Mouse (Mus musculus) heart, embryonic 14.5 days (tissue): ENCODE data around the gene Ptgir. TPM values are rescaled to one million over a fixed set of nuclear protein-coding genes. Genes with fewer than 3 reads are reported as not detected.
"Not testable (repeated sequence)": the region's sequence is repeated elsewhere in the genome, so short reads cannot be mapped to it uniquely, and the experiment has no call there.

Experiments used
- ATAC-seq: fragments of 200-750 bp; cut with Nextera tagmentation; 2 replicates; pipeline ENCODE4 v1.8.0; 2017; ENCODE audit warnings: low read depth, moderate TSS enrichment; ENCODE audit not compliant: insufficient number of reproducible peaks, insufficient read depth, low FRiP score
- H3K27ac ChIP-seq, 2 experiments: fragments of 200-500 bp in 1 of 2; fragments of 300-500 bp in 1 of 2; sonication (generic) in 1 of 2; replicated peaks in 1 of 2; 2 replicates each; pipeline ENCODE4 v1.5.1; 2012 to 2014; ENCODE audit warnings: low read depth in 2 of 2, low read length in 2 of 2, control low read depth in 1 of 2, mild to moderate bottlenecking in 1 of 2, mixed read lengths in 1 of 2; ENCODE audit not compliant: control insufficient read depth in 1 of 2, insufficient read depth in 1 of 2
- H3K27me3 ChIP-seq: fragments of 300-500 bp; sonication (generic); 2 replicates; pipeline ENCODE4 v1.6.1; 2014; ENCODE audit warnings: mild to moderate bottlenecking, low read length, control low read depth; ENCODE audit not compliant: control insufficient read depth, insufficient read depth
- H3K36me3 ChIP-seq: fragments of 300-500 bp; sonication (generic); 2 replicates; pipeline ENCODE4 v1.6.1; 2014; ENCODE audit warnings: mild to moderate bottlenecking, control low read depth, low read length, mixed read lengths; ENCODE audit not compliant: control insufficient read depth, insufficient read depth
- H3K4me1 ChIP-seq, 2 experiments: fragments of 200-500 bp in 1 of 2; fragments of 300-500 bp in 1 of 2; sonication (generic) in 1 of 2; 2 replicates each; pipeline ENCODE4 v1.6.1; 2012 to 2014; ENCODE audit warnings: low read length in 2 of 2, control low read depth in 1 of 2, mixed read lengths in 1 of 2; ENCODE audit not compliant: control insufficient read depth in 2 of 2, insufficient read depth in 2 of 2
- H3K4me2 ChIP-seq: fragments of 300-500 bp; sonication (generic); 2 replicates; pipeline ENCODE4 v1.6.1; 2014; ENCODE audit warnings: mild to moderate bottlenecking, low read length
- H3K4me3 ChIP-seq, 2 experiments: fragments of 200-500 bp in 1 of 2; fragments of 300-500 bp in 1 of 2; sonication (generic) in 1 of 2; 2 replicates each; pipeline ENCODE4 v1.5.1; 2012 to 2014; ENCODE audit warnings: low read length in 2 of 2, mild to moderate bottlenecking in 2 of 2, control low read depth in 1 of 2, low read depth in 1 of 2, moderate library complexity in 1 of 2; ENCODE audit not compliant: control insufficient read depth in 1 of 2, insufficient read depth in 1 of 2
- H3K9ac ChIP-seq: fragments of 300-500 bp; sonication (generic); 2 replicates; pipeline ENCODE4 v1.6.1; 2014; ENCODE audit warnings: mild to moderate bottlenecking, low read length
- H3K9me3 ChIP-seq: fragments of 300-500 bp; sonication (generic); 2 replicates; pipeline ENCODE4 v1.6.1; 2016; ENCODE audit warnings: low read length, control low read depth; ENCODE audit not compliant: control insufficient read depth
- WGBS: fragments of 180-500 bp; shearing (Covaris S2); extraction: QIAGEN DNeasy Blood & Tissue Kit; methylation state at CpG from one replicate; pipeline ENCODE4 v1.1.7; 2014; 5-methylcytosine and 5-hydroxymethylcytosine counted together
- polyA plus RNA-seq: library from polyadenylated mRNA; unstranded; fragments of >200 nt; fragmentation: Nextera tagmentation; extraction: Ambion mirVana; gene quantifications from 2 replicates; pipeline ENCODE4 v1.2.1, GENCODE M21; 2014

The Ptgir gene
- polyA plus RNA-seq, 1 experiment from 2014 or later: 0.38 TPM

- Histone ChIP-seq H3K27ac (no peak overlapping the region), H3K36me3 (no peaks in the 10 kb centered on the region), H3K4me3 (peak overlapping the region; percentile 32 to 34), H3K9ac (peak overlapping the region; percentile 57), H3K9me3 (no peaks in the 10 kb centered on the region), H3K4me1 (peaks cover 24 to 38% of the 10 kb centered on the region in 2 experiments), H3K4me2 (peak overlapping the region; percentile 73), H3K27me3 (peaks cover 39% of the 10 kb centered on the region)
- WGBS: 10% methylated on average over 29 of the region's 29 CpGs
- no peak for ATAC-seq
Measured at GRCm38 (mm10) chr7:16949908-16950841, 43.9 kb downstream of the Ptgir start.

GRCm38 (mm10) chr7:16950861-16951635 lies 44.8 kb downstream of the Ptgir start:
- peak overlapping the region; percentile 25; the same call in 1 of the 2 replicates for H3K4me2 ChIP-seq
- 22% methylated on average over 18 of the region's 18 CpGs for WGBS
- no peaks in the 10 kb centered on the region for H3K36me3 ChIP-seq

GRCm38 (mm10) chr7:16953776-16954175 lies 47.5 kb downstream of the Ptgir start:
- not testable (repeated sequence) for H3K4me3 ChIP-seq, H3K27ac ChIP-seq, H3K36me3 ChIP-seq, ATAC-seq, H3K9me3 ChIP-seq, H3K4me2 ChIP-seq, H3K4me1 ChIP-seq, H3K9ac ChIP-seq
- WGBS: 59% methylated on average over 2 of the region's 2 CpGs
- peaks cover 10% of the 10 kb centered on the region for H3K27me3 ChIP-seq

More at GRCm38 (mm10) chr7:16950861-16951635, 44.8 kb downstream of the Ptgir start:
- H3K4me1 ChIP-seq: peaks cover 21 to 35% of the 10 kb centered on the region in 2 experiments
- peak; percentile 54 for ATAC-seq
- H3K9ac ChIP-seq: no peak overlapping the region
- H3K27me3 ChIP-seq: peaks cover 30% of the 10 kb centered on the region
- H3K27ac ChIP-seq: no peak overlapping the region
- H3K9me3 ChIP-seq: no peaks in the 10 kb centered on the region
- H3K4me3 ChIP-seq: no peak overlapping the region

GRCm38 (mm10) chr7:16955712-16956111 lies 49.4 kb downstream of the Ptgir start:
- H3K4me3 ChIP-seq: no peak overlapping the region
- WGBS: 71% methylated on average over 4 of the region's 4 CpGs
- H3K27me3 ChIP-seq: no peaks in the 10 kb centered on the region
- H3K9me3 ChIP-seq: no peaks in the 10 kb centered on the region
- H3K9ac ChIP-seq: no peak overlapping the region
- ATAC-seq: no peak
- H3K36me3 ChIP-seq: no peaks in the 10 kb centered on the region
- no peak overlapping the region for H3K4me2 ChIP-seq
- no peak overlapping the region for H3K27ac ChIP-seq
- H3K4me1 ChIP-seq: no peaks in the 10 kb centered on the region

GRCm38 (mm10) chr7:16956410-16957265 lies 50.3 kb downstream of the Ptgir start:
- no peaks in the 10 kb centered on the region for H3K36me3 ChIP-seq
- no peak overlapping the region for H3K27ac ChIP-seq
- no peak for ATAC-seq
- H3K9ac ChIP-seq: no peak overlapping the region
- 64% methylated on average over 15 of the region's 15 CpGs for WGBS
- H3K4me3 ChIP-seq: no peak overlapping the region
- no peaks in the 10 kb centered on the region for H3K4me1 ChIP-seq
- H3K27me3 ChIP-seq: no peaks in the 10 kb centered on the region
- no peaks in the 10 kb centered on the region for H3K9me3 ChIP-seq
- H3K4me2 ChIP-seq: no peak overlapping the region

- Histone ChIP-seq H3K27me3 (no peaks in the 10 kb centered on the region), H3K9ac (no peak within 1 kb of the TSS), H3K4me2 (0 out of 2 replicates have a peak within 1 kb of the TSS, but pooled peaks have one; percentile 11), H3K4me1 (no peaks in the 10 kb centered on the region), H3K36me3 (no peaks in the 10 kb centered on the region), H3K9me3 (no peaks in the 10 kb centered on the region), H3K27ac (no peak within 1 kb of the TSS), H3K4me3 (no peak within 1 kb of the TSS)
- no peak for ATAC-seq
- 34% methylated on average over 17 of the region's 17 CpGs for WGBS
Measured at GRCm38 (mm10) chr7:16959539-16960187, 53.4 kb downstream of the Ptgir start, which contains the start of gene Pnmal1. Gene Pnmal1, plus strand, starts transcription at chr7:16959679.
